ENCODE assay signal across 10 mouse cellular contexts in the genomic region with DNA sequence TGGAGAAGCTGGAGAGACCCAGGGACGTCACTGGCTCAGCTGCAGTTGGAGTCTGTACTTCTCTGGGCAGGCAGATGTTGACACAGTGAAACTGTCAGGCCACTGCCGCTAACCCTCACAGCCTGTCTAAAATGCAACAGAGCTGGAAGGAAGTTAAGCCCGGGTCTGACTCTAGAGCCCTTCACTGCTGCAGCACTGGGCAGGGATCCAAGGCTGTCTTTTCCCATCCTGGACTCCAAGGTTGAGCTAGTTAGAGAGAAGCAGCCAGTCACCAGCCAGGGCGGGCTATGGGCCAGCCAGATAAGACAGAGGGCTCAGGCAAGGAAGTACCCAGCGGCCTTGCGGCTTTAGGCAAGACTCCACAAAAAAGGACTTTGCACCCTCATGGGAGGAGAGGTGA. TPM values are rescaled to one million over a fixed set of nuclear protein-coding genes. Genes with fewer than 3 reads are reported as not detected.
DNase-seq lines count a peak whose midpoint lies in the region; ATAC-seq lines count a peak whose summit lies in the region.
"Had no signal": no experiment of that assay in that cellular context is flagged by ENCODE, and none has a peak within 500 bp of the region (broad histone marks: within the 10 kb centered on the region; RNA-seq: fewer than 3 reads in every experiment).

No protein-coding gene starts in this region.

- ATAC-seq in heart, embryonic 16.5 days (replicated peaks; ENCODE audit: extremely low read depth, insufficient read depth, low FRiP score), result peak; percentile 90
- ATAC-seq in limb, embryonic 15.5 days (ENCODE audit: insufficient number of reproducible peaks, low FRiP score, low TSS enrichment, low read depth), result 0 out of 2 replicates have a peak, but pooled peaks have one; percentile 40
- ATAC-seq in forebrain, embryonic 15.5 days (replicated peaks), result no peak

- H3K9me3 ChIP-seq in heart, embryonic 16.5 days (replicated peaks; ENCODE audit: control insufficient read depth, low read length), result no peaks in the 10 kb centered on the region
- no peaks in the 10 kb centered on the region for H3K9me3 ChIP-seq in limb, embryonic 15.5 days
- no peaks in the 10 kb centered on the region for H3K9me3 ChIP-seq in forebrain, embryonic 15.5 days

- WGBS in heart, embryonic 16.5 days, result 4% methylated on average over 6 of the region's 6 CpGs
- WGBS in limb, embryonic 15.5 days, result 46% methylated on average over 6 of the region's 6 CpGs
- WGBS in forebrain, embryonic 15.5 days, result 68% methylated on average over 6 of the region's 6 CpGs

- DNase-seq in cerebellum, postnatal 36 days, result peak; percentile 38 to 53
- no peak for DNase-seq in cerebellum, adult 11 months
- peak; percentile 95 for DNase-seq in adrenal gland, postnatal 10 days
- DNase-seq in ovary, postnatal 14 days (ENCODE audit: low spot score), result peak; percentile 58
- no peak for DNase-seq in embryo, embryonic 10.5 days (ENCODE audit: low spot score)

- H3K4me1 ChIP-seq in heart, embryonic 16.5 days (ENCODE audit: control insufficient read depth, insufficient read depth, low read length), result peaks cover 29% of the 10 kb centered on the region
- H3K4me1 ChIP-seq in limb, embryonic 15.5 days, result peaks cover 13% of the 10 kb centered on the region; the same call in 1 of the 2 replicates
- peaks cover 12% of the 10 kb centered on the region for H3K4me1 ChIP-seq in forebrain, embryonic 15.5 days

- no peaks in the 10 kb centered on the region for H3K36me3 ChIP-seq in heart, embryonic 16.5 days (ENCODE audit: control insufficient read depth, insufficient read depth)
- no peaks in the 10 kb centered on the region for H3K36me3 ChIP-seq in limb, embryonic 15.5 days
- H3K36me3 ChIP-seq in forebrain, embryonic 15.5 days, result no peaks in the 10 kb centered on the region

- H3K9ac ChIP-seq in heart, embryonic 16.5 days (ENCODE audit: low read length), result peak overlapping the region; percentile 43
- H3K9ac ChIP-seq in limb, embryonic 15.5 days, result no peak overlapping the region
- no peak overlapping the region for H3K9ac ChIP-seq in forebrain, embryonic 15.5 days (replicated peaks)

- H3K4me2 ChIP-seq in heart, embryonic 16.5 days (ENCODE audit: low read depth, low read length), result no peak overlapping the region
- H3K4me2 ChIP-seq in limb, embryonic 15.5 days, result no peak overlapping the region
- H3K4me2 ChIP-seq in forebrain, embryonic 15.5 days (replicated peaks), result no peak overlapping the region

- no peaks in the 10 kb centered on the region for H3K27me3 ChIP-seq in heart, embryonic 16.5 days (ENCODE audit: control insufficient read depth, insufficient read depth, low read length)
- H3K27me3 ChIP-seq in limb, embryonic 15.5 days, result no peaks in the 10 kb centered on the region
- no peaks in the 10 kb centered on the region for H3K27me3 ChIP-seq in forebrain, embryonic 15.5 days
- H3K27me3 ChIP-seq: CH12.LX had no signal

- H3K4me3 ChIP-seq in heart, embryonic 16.5 days (ENCODE audit: low read length), result no peak overlapping the region
- H3K4me3 ChIP-seq in limb, embryonic 15.5 days, result no peak overlapping the region
- no peak overlapping the region for H3K4me3 ChIP-seq in forebrain, embryonic 15.5 days
- H3K4me3 ChIP-seq: myocyte had no signal

- H3K27ac ChIP-seq in heart, embryonic 16.5 days (ENCODE audit: low read length), result peak overlapping the region; percentile 91
- no peak overlapping the region for H3K27ac ChIP-seq in limb, embryonic 15.5 days
- no peak overlapping the region for H3K27ac ChIP-seq in forebrain, embryonic 15.5 days (replicated peaks)

RNA-seq across cellular contexts. Expression of a gene that starts 33.0 kb away (rescaled TPM):
- 100 to 1,000 TPM; 244 to 274 TPM for total RNA-seq in adrenal gland, postnatal 10 days (2021)
- 166 and 168 TPM in 2 replicates for polyA plus RNA-seq in heart, embryonic 16.5 days (2015; fragmentation: Nextera tagmentation; extraction: Ambion mirVana)
- 241 and 246 TPM in 2 replicates for polyA plus RNA-seq in limb, embryonic 15.5 days (2015; fragmentation: Nextera tagmentation; extraction: Ambion mirVana)
- polyA plus RNA-seq in forebrain, embryonic 15.5 days (2015; fragmentation: Nextera tagmentation; extraction: Ambion mirVana), result 106 and 116 TPM in 2 replicates

RNA-seq across cellular contexts. Expression of a gene that starts 33.3 kb away (rescaled TPM):
- total RNA-seq in adrenal gland, postnatal 10 days (2021), result 10 to 100 TPM; 23.6 to 25.1 TPM
- 4.9 and 6.4 TPM in 2 replicates for polyA plus RNA-seq in heart, embryonic 16.5 days (2015; fragmentation: Nextera tagmentation; extraction: Ambion mirVana)
- polyA plus RNA-seq in limb, embryonic 15.5 days (2015; fragmentation: Nextera tagmentation; extraction: Ambion mirVana), result 9.6 and 11.5 TPM in 2 replicates
- 23.0 and 23.2 TPM in 2 replicates for polyA plus RNA-seq in forebrain, embryonic 15.5 days (2015; fragmentation: Nextera tagmentation; extraction: Ambion mirVana)

Comparison
In these comparisons a context has a peak if more than half of its experiments do, and no peak if none do; other contexts are left out.
1. DNase-seq: peak in cerebellum, postnatal 36 days (2 of 2), adrenal gland, postnatal 10 days (single experiment) and ovary, postnatal 14 days (single experiment); none in cerebellum, adult 11 months (single experiment) and embryo, embryonic 10.5 days (single experiment).